Mouse (Mus musculus): ENCODE results near the gene Pdlim5. TPM values are rescaled to one million over a fixed set of nuclear protein-coding genes. Genes with fewer than 3 reads are reported as not detected.
A peak's percentile ranks its signal among the peaks of the same experiment; 100 is the strongest.

The Pdlim5 gene
- total RNA-seq, 2 experiments from 2014 or later = 16.7 to 17.5 TPM

GRCm38 (mm10) chr3:142410930-142411329, 15.4 kb upstream of the Pdlim5 start:
- no peak for ATAC-seq (replicated peaks; ENCODE audit: poor library complexity, severe bottlenecking)

GRCm38 (mm10) chr3:142394796-142395508, 544 bp downstream of the Pdlim5 start:
- ATAC-seq (replicated peaks; ENCODE audit: poor library complexity, severe bottlenecking) = peak; percentile 58

- ATAC-seq (replicated peaks; ENCODE audit: poor library complexity, severe bottlenecking) = peak; percentile 55
Measured at GRCm38 (mm10) chr3:142394000-142394411, 1.5 kb downstream of the Pdlim5 start.

GRCm38 (mm10) chr3:142391531-142391930, 4.0 kb downstream of the Pdlim5 start:
- no peak for ATAC-seq (replicated peaks; ENCODE audit: poor library complexity, severe bottlenecking)

- no peak for ATAC-seq (replicated peaks; ENCODE audit: poor library complexity, severe bottlenecking)
Measured at GRCm38 (mm10) chr3:142390288-142390687, 5.2 kb downstream of the Pdlim5 start.

GRCm38 (mm10) chr3:142388189-142388588, 7.3 kb downstream of the Pdlim5 start:
- no peak for ATAC-seq (replicated peaks; ENCODE audit: poor library complexity, severe bottlenecking)

GRCm38 (mm10) chr3:142386505-142386904, 9.0 kb downstream of the Pdlim5 start:
- no peak for ATAC-seq (replicated peaks; ENCODE audit: poor library complexity, severe bottlenecking)

- ATAC-seq (replicated peaks; ENCODE audit: poor library complexity, severe bottlenecking) = no peak
Measured at GRCm38 (mm10) chr3:142385690-142386089, 9.8 kb downstream of the Pdlim5 start.

GRCm38 (mm10) chr3:142376638-142377037, 18.9 kb downstream of the Pdlim5 start:
- no peak for ATAC-seq (replicated peaks; ENCODE audit: poor library complexity, severe bottlenecking)

GRCm38 (mm10) chr3:142375106-142375505, 20.4 kb downstream of the Pdlim5 start:
- ATAC-seq (replicated peaks; ENCODE audit: poor library complexity, severe bottlenecking) = no peak

GRCm38 (mm10) chr3:142372465-142373147, 22.9 kb downstream of the Pdlim5 start:
- no peak for ATAC-seq (replicated peaks; ENCODE audit: poor library complexity, severe bottlenecking)

- no peak for ATAC-seq (replicated peaks; ENCODE audit: poor library complexity, severe bottlenecking)
Measured at GRCm38 (mm10) chr3:142368411-142368810, 27.1 kb downstream of the Pdlim5 start.

GRCm38 (mm10) chr3:142362092-142362491, 33.4 kb downstream of the Pdlim5 start:
- no peak for ATAC-seq (replicated peaks; ENCODE audit: poor library complexity, severe bottlenecking)

GRCm38 (mm10) chr3:142358951-142359350, 36.5 kb downstream of the Pdlim5 start:
- no peak for ATAC-seq (replicated peaks; ENCODE audit: poor library complexity, severe bottlenecking)

- ATAC-seq (replicated peaks; ENCODE audit: poor library complexity, severe bottlenecking) = peak; percentile 81
Measured at GRCm38 (mm10) chr3:142356661-142357060, 38.8 kb downstream of the Pdlim5 start.

GRCm38 (mm10) chr3:142353218-142353617, 42.3 kb downstream of the Pdlim5 start:
- peak; percentile 17; the same call in 1 of the 2 replicates for ATAC-seq (replicated peaks; ENCODE audit: poor library complexity, severe bottlenecking)

- ATAC-seq (replicated peaks; ENCODE audit: poor library complexity, severe bottlenecking) = no peak
Measured at GRCm38 (mm10) chr3:142350513-142350912, 45.0 kb downstream of the Pdlim5 start.

GRCm38 (mm10) chr3:142348816-142349631, 46.5 kb downstream of the Pdlim5 start:
- no peak for ATAC-seq (replicated peaks; ENCODE audit: poor library complexity, severe bottlenecking)

GRCm38 (mm10) chr3:142346261-142346660, 49.2 kb downstream of the Pdlim5 start:
- no peak for ATAC-seq (replicated peaks; ENCODE audit: poor library complexity, severe bottlenecking)

- ATAC-seq (replicated peaks; ENCODE audit: poor library complexity, severe bottlenecking) = no peak
Measured at GRCm38 (mm10) chr3:142345235-142346125, 50.0 kb downstream of the Pdlim5 start.
